In genomic region chr17:35174201-35174977, GRCm38 (mm10) we compare ENCODE assay signal across 18 mouse cellular contexts. TPM values are rescaled to one million over a fixed set of nuclear protein-coding genes. Genes with fewer than 3 reads are reported as not detected.
DNase-seq lines count a peak whose midpoint lies in the region; ATAC-seq and TF ChIP-seq lines count a peak whose summit lies in the region.
"Had no signal": no experiment of that assay in that cellular context is flagged by ENCODE, and none has a peak within 500 bp of the region (broad histone marks: within the 10 kb centered on the region; RNA-seq: fewer than 3 reads in every experiment).

No protein-coding gene starts in this region.

- no peaks in the 10 kb centered on the region for H3K36me3 ChIP-seq in kidney, embryonic 16.5 days (ENCODE audit: insufficient read depth, low read length)
- H3K36me3 ChIP-seq in G1E (replicated peaks) = no peaks in the 10 kb centered on the region
- no peaks in the 10 kb centered on the region for H3K36me3 ChIP-seq in forebrain, embryonic 10.5 days (replicated peaks)
- H3K36me3 ChIP-seq: heart, embryonic 13.5 days; neural tube, embryonic 13.5 days had no signal

- no peak for TF ChIP-seq CTCF in G1E (IDR thresholded peaks at IDR 0.05; ENCODE audit: low read depth, low read length)

- no peak for DNase-seq in kidney, adult 18-20 months
- DNase-seq in 3T3-L1 (ENCODE audit: low read depth, low spot score) = peak; percentile 59
- no peak for DNase-seq in G1E (ENCODE audit: low spot score)
- no peak for DNase-seq in urinary bladder, adult 18-20 months (ENCODE audit: low spot score in 2 of 2)
- no peak for DNase-seq in layer of hippocampus, postnatal 36 days
- no peak for DNase-seq in forebrain, embryonic 10.5 days (ENCODE audit: extremely low spot score, low spot score)
- DNase-seq: cerebellum, postnatal 36 days; gastrocnemius, postnatal 36 days; lung, adult 2 months; right cerebral cortex, postnatal 4 days had no signal

- no peaks in the 10 kb centered on the region for H3K9me3 ChIP-seq in kidney, embryonic 16.5 days (ENCODE audit: low read length)
- no peaks in the 10 kb centered on the region for H3K9me3 ChIP-seq in G1E (replicated peaks)
- H3K9me3 ChIP-seq in forebrain, embryonic 10.5 days = no peaks in the 10 kb centered on the region
- H3K9me3 ChIP-seq: forebrain, embryonic 13.5 days; heart, embryonic 13.5 days; neural tube, embryonic 13.5 days had no signal

- no peak for ATAC-seq in kidney, embryonic 16.5 days (ENCODE audit: low FRiP score, low TSS enrichment)
- ATAC-seq in G1E (ENCODE audit: extremely low read depth, insufficient number of reproducible peaks, low FRiP score, poor library complexity, severe bottlenecking) = peak; percentile 49
- peak; percentile 53 for ATAC-seq in inflammation-experienced regulatory T-cells, adult 6 months
- ATAC-seq: forebrain, embryonic 13.5 days; midbrain, embryonic 16.5 days had no signal

- H3K9ac ChIP-seq in kidney, embryonic 16.5 days (replicated peaks; ENCODE audit: low read length) = 0 out of 2 replicates have a peak overlapping the region, but pooled peaks have one; percentile 32
- H3K9ac ChIP-seq: forebrain, embryonic 13.5 days; heart, embryonic 13.5 days; neural tube, embryonic 13.5 days had no signal

- H3K4me3 ChIP-seq in kidney, embryonic 16.5 days (ENCODE audit: low read length) = no peak overlapping the region
- H3K4me3 ChIP-seq in G1E (ENCODE audit: low read depth, low read length) = peak overlapping the region; percentile 4; the same call in 1 of the 2 replicates
- no peak overlapping the region for H3K4me3 ChIP-seq in forebrain, embryonic 10.5 days
- H3K4me3 ChIP-seq: forebrain, embryonic 13.5 days; heart, embryonic 13.5 days; neural tube, embryonic 13.5 days had no signal

- no peaks in the 10 kb centered on the region for H3K4me1 ChIP-seq in kidney, embryonic 16.5 days (ENCODE audit: insufficient read depth, low read length)
- peaks cover 46% of the 10 kb centered on the region for H3K4me1 ChIP-seq in G1E (ENCODE audit: insufficient read depth, low read depth, low read length)
- H3K4me1 ChIP-seq in forebrain, embryonic 10.5 days = 0 out of 2 replicates have a peak, but pooled peaks cover 3% of the 10 kb centered on the region
- H3K4me1 ChIP-seq: forebrain, embryonic 13.5 days; neural tube, embryonic 13.5 days had no signal

- no peaks in the 10 kb centered on the region for H3K27me3 ChIP-seq in kidney, embryonic 16.5 days (ENCODE audit: insufficient read depth, low read length)
- H3K27me3 ChIP-seq in G1E (ENCODE audit: insufficient read depth, low read length) = peaks cover 27% of the 10 kb centered on the region
- no peaks in the 10 kb centered on the region for H3K27me3 ChIP-seq in forebrain, embryonic 10.5 days (ENCODE audit: poor library complexity, severe bottlenecking)
- H3K27me3 ChIP-seq: forebrain, embryonic 13.5 days; neural tube, embryonic 13.5 days had no signal

- WGBS in kidney, embryonic 16.5 days = 64% methylated on average over 8 of the region's 8 CpGs
- WGBS in forebrain, embryonic 10.5 days = 79% methylated on average over 8 of the region's 8 CpGs

- H3K4me2 ChIP-seq in kidney, embryonic 16.5 days (replicated peaks; ENCODE audit: low read depth, low read length) = no peak overlapping the region
- H3K4me2 ChIP-seq: forebrain, embryonic 13.5 days; heart, embryonic 13.5 days; neural tube, embryonic 13.5 days had no signal

- peak overlapping the region; percentile 69; the same call in 1 of the 2 replicates for H3K27ac ChIP-seq in kidney, embryonic 16.5 days (ENCODE audit: low read length)
- H3K27ac ChIP-seq in forebrain, embryonic 10.5 days = no peak overlapping the region
- H3K27ac ChIP-seq: heart, embryonic 13.5 days; neural tube, embryonic 13.5 days had no signal

RNA-seq across cellular contexts. Expression of gene Aif1, which starts 1.5 kb away (rescaled TPM):
- polyA plus RNA-seq in kidney, embryonic 16.5 days (2015; fragmentation: Nextera tagmentation; extraction: Ambion mirVana) = 8.3 and 9.2 TPM in 2 replicates
- 3.1 TPM in 1 of 2 replicates, not detected in the other for total RNA-seq in G1E (2014; fragmentation: Nextera tagmentation)
- total RNA-seq in G1E (2017) = 2.1 and 3.2 TPM in 2 replicates
- 0.17 TPM in 1 of 2 replicates, not detected in the other for polyA plus RNA-seq in G1E (2012)
- 1 to 10 TPM in 2 of 3 experiments, under 1 TPM in 1; 0.79 to 5.4 (median 2.1) TPM for polyA plus RNA-seq in inflammation-experienced regulatory T-cells, adult 6 months (2017; shearing (Covaris generic))
- total RNA-seq in layer of hippocampus, postnatal 36 days (2021) = 10 to 100 TPM; 10.1 to 10.9 TPM
- polyA plus RNA-seq in forebrain, embryonic 10.5 days (2016; fragmentation: Nextera tagmentation; extraction: Ambion mirVana) = 3.3 and 3.9 TPM in 2 replicates
- total RNA-seq: hematopoietic stem cell, adult 5-6 weeks had no signal
- polyA plus RNA-seq: C2C12 had no signal

RNA-seq across cellular contexts. Expression of gene Prrc2a, which starts 9.7 kb away (rescaled TPM):
- polyA plus RNA-seq in kidney, embryonic 16.5 days (2015; fragmentation: Nextera tagmentation; extraction: Ambion mirVana) = 166 and 215 TPM in 2 replicates
- total RNA-seq in G1E (2014; fragmentation: Nextera tagmentation) = 773 and 873 TPM in 2 replicates
- total RNA-seq in G1E (2017) = 35.3 and 36.8 TPM in 2 replicates
- polyA plus RNA-seq in G1E (2012) = 1,534 and 1,682 TPM in 2 replicates
- polyA plus RNA-seq in inflammation-experienced regulatory T-cells, adult 6 months (2017; shearing (Covaris generic)) = 100 to 1,000 TPM in 1 of 3 experiments, 10 to 100 TPM in 2; 47.1 to 105 (median 47.2) TPM
- total RNA-seq in layer of hippocampus, postnatal 36 days (2021) = 100 to 1,000 TPM; 315 to 340 TPM
- polyA plus RNA-seq in forebrain, embryonic 10.5 days (2016; fragmentation: Nextera tagmentation; extraction: Ambion mirVana) = 195 and 200 TPM in 2 replicates

RNA-seq across cellular contexts. Expression of gene Lst1, which starts 13.8 kb away (rescaled TPM):
- 10.7 and 12.8 TPM in 2 replicates for polyA plus RNA-seq in kidney, embryonic 16.5 days (2015; fragmentation: Nextera tagmentation; extraction: Ambion mirVana)
- 81.9 and 91.5 TPM in 2 replicates for total RNA-seq in G1E (2014; fragmentation: Nextera tagmentation)
- 391 and 521 TPM in 2 replicates for total RNA-seq in G1E (2017)
- 7.1 and 8.0 TPM in 2 replicates for polyA plus RNA-seq in G1E (2012)
- polyA plus RNA-seq in inflammation-experienced regulatory T-cells, adult 6 months (2017; shearing (Covaris generic)) = 10 to 100 TPM in 1 of 3 experiments, 1 to 10 TPM in 2; 6.4 to 11.2 (median 8.8) TPM
- 1 to 10 TPM; 7.1 to 7.7 TPM for total RNA-seq in layer of hippocampus, postnatal 36 days (2021)
- 3.3 and 4.7 TPM in 2 replicates for polyA plus RNA-seq in forebrain, embryonic 10.5 days (2016; fragmentation: Nextera tagmentation; extraction: Ambion mirVana)

RNA-seq across cellular contexts. Expression of gene Ltb, which starts 19.9 kb away (rescaled TPM):
- 0.66 and 1.2 TPM in 2 replicates for polyA plus RNA-seq in kidney, embryonic 16.5 days (2015; fragmentation: Nextera tagmentation; extraction: Ambion mirVana)
- total RNA-seq in G1E (2014; fragmentation: Nextera tagmentation) = not detected in 2 replicates
- total RNA-seq in G1E (2017) = 0.99 and 1.2 TPM in 2 replicates
- polyA plus RNA-seq in G1E (2012) = 0.45 and 0.78 TPM in 2 replicates
- 100 to 1,000 TPM; 112 to 242 (median 186) TPM for polyA plus RNA-seq in inflammation-experienced regulatory T-cells, adult 6 months (2017; shearing (Covaris generic))
- under 1 TPM in 1 of 2 experiments, not detected in 1; 0.30 TPM for total RNA-seq in layer of hippocampus, postnatal 36 days (2021)
- 0.16 and 0.32 TPM in 2 replicates for polyA plus RNA-seq in forebrain, embryonic 10.5 days (2016; fragmentation: Nextera tagmentation; extraction: Ambion mirVana)
- polyA plus RNA-seq: C2C12; forebrain, embryonic 13.5 days had no signal

RNA-seq across cellular contexts. Expression of gene Tnf, which starts 27.4 kb away (rescaled TPM):
- polyA plus RNA-seq in kidney, embryonic 16.5 days (2015; fragmentation: Nextera tagmentation; extraction: Ambion mirVana) = 0.15 and 0.28 TPM in 2 replicates
- 0.68 TPM in 1 of 2 replicates, not detected in the other for total RNA-seq in G1E (2014; fragmentation: Nextera tagmentation)
- 1.4 and 1.5 TPM in 2 replicates for total RNA-seq in G1E (2017)
- 0.04 TPM in 1 of 2 replicates, not detected in the other for polyA plus RNA-seq in G1E (2012)
- 10 to 100 TPM; 20.9 to 28.8 (median 24.9) TPM for polyA plus RNA-seq in inflammation-experienced regulatory T-cells, adult 6 months (2017; shearing (Covaris generic))
- total RNA-seq in layer of hippocampus, postnatal 36 days (2021) = not detected
- polyA plus RNA-seq in forebrain, embryonic 10.5 days (2016; fragmentation: Nextera tagmentation; extraction: Ambion mirVana) = 0.10 TPM in 1 of 2 replicates, not detected in the other
- polyA plus RNA-seq: C2C12; forebrain, embryonic 13.5 days; midbrain, embryonic 16.5 days had no signal
